Mouse (Mus musculus) heart, embryonic 16.5 days (tissue): ENCODE results near the gene Snap47. TPM values are rescaled to one million over a fixed set of nuclear protein-coding genes. Genes with fewer than 3 reads are reported as not detected.

Experiments
- ATAC-seq: fragments of 200-750 bp; cut with Nextera tagmentation; replicated peaks from 2 replicates; pipeline ENCODE4 v1.8.0; 2017; ENCODE audit warnings: moderate number of reproducible peaks; ENCODE audit not compliant: insufficient read depth, low FRiP score; ENCODE audit errors: extremely low read depth
- H3K27ac ChIP-seq: fragments of 300-500 bp; sonication (generic); 2 replicates; pipeline ENCODE4 v1.5.1; 2014; ENCODE audit warnings: mild to moderate bottlenecking, low read length, control low read depth, moderate library complexity
- H3K27me3 ChIP-seq: fragments of 300-500 bp; sonication (generic); 2 replicates; pipeline ENCODE4 v1.6.1; 2014; ENCODE audit warnings: low read length, mixed read lengths; ENCODE audit not compliant: control insufficient read depth, insufficient read depth
- H3K36me3 ChIP-seq: fragments of 300-500 bp; sonication (generic); 2 replicates; pipeline ENCODE4 v1.6.1; 2014; ENCODE audit not compliant: control insufficient read depth, insufficient read depth
- H3K4me1 ChIP-seq: fragments of 300-500 bp; sonication (generic); 2 replicates; pipeline ENCODE4 v1.6.1; 2014; ENCODE audit warnings: low read length, mixed read lengths; ENCODE audit not compliant: control insufficient read depth, insufficient read depth
- H3K4me2 ChIP-seq: fragments of 300-500 bp; sonication (generic); 2 replicates; pipeline ENCODE4 v1.6.1; 2014; ENCODE audit warnings: low read depth, mild to moderate bottlenecking, control low read depth, low read length
- H3K4me3 ChIP-seq: fragments of 300-500 bp; sonication (generic); 2 replicates; pipeline ENCODE4 v1.5.1; 2014; ENCODE audit warnings: mild to moderate bottlenecking, control low read depth, low read length
- H3K9ac ChIP-seq: fragments of 300-500 bp; sonication (generic); 2 replicates; pipeline ENCODE4 v1.6.1; 2014; ENCODE audit warnings: low read length, control low read depth
- H3K9me3 ChIP-seq: fragments of 300-500 bp; sonication (generic); replicated peaks from 2 replicates; pipeline ENCODE4 v1.6.1; 2016; ENCODE audit warnings: low read length; ENCODE audit not compliant: control insufficient read depth
- WGBS: fragments of 180-500 bp; shearing (Covaris S2); extraction: QIAGEN DNeasy Blood & Tissue Kit; methylation state at CpG from one replicate; pipeline ENCODE4 v1.1.7; 2014; 5-methylcytosine and 5-hydroxymethylcytosine counted together
- polyA plus RNA-seq: library from polyadenylated mRNA; unstranded; fragments of >200 nt; fragmentation: Nextera tagmentation; extraction: Ambion mirVana; gene quantifications from 2 replicates; pipeline ENCODE4 v1.2.1, GENCODE M21; 2015

Gene Snap47
- polyA plus RNA-seq, 1 experiment from 2014 or later = 83.4 TPM

DNA sequence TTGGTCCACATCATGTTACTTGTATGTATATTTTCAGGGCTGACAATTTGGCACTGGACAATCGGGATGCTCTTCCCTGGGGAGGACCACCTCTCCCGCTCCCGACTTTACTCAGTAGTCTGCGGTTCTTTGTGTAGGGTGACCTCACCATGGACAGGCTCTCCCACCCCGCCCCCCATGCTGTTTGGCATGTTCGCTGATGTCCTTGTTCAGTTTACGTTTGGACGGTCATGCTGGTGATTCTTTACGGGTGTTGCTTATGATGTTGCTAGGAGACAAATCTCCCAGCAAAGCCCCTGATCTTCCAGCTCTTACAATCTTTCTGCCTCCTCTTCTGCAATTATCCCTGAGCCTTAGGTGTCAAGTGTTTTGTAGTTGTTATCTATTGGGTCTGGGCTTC, 60.5 kb downstream of the Snap47 start:
- Histone ChIP-seq H3K27me3 (no peaks in the 10 kb centered on the region), H3K4me3 (no peak overlapping the region), H3K36me3 (no peaks in the 10 kb centered on the region), H3K9me3 (0 out of 2 replicates have a peak, but pooled peaks cover 2% of the 10 kb centered on the region), H3K27ac (no peak overlapping the region), H3K4me2 (no peak overlapping the region), H3K4me1 (peaks cover 2% of the 10 kb centered on the region), H3K9ac (no peak overlapping the region)
- no peak for ATAC-seq
- 53% methylated on average over 9 of the region's 9 CpGs for WGBS

GRCm38 (mm10) chr11:59389617-59390016, 61.4 kb downstream of the Snap47 start:
- 65% methylated on average over 4 of the region's 4 CpGs for WGBS
- H3K4me3 ChIP-seq = no peak overlapping the region
- H3K4me1 ChIP-seq = peaks cover 10% of the 10 kb centered on the region
- H3K9me3 ChIP-seq = no peaks in the 10 kb centered on the region
- H3K9ac ChIP-seq = no peak overlapping the region
- no peak for ATAC-seq
- no peak overlapping the region for H3K4me2 ChIP-seq
- H3K36me3 ChIP-seq = no peaks in the 10 kb centered on the region
- H3K27me3 ChIP-seq = no peaks in the 10 kb centered on the region
- no peak overlapping the region for H3K27ac ChIP-seq

DNA sequence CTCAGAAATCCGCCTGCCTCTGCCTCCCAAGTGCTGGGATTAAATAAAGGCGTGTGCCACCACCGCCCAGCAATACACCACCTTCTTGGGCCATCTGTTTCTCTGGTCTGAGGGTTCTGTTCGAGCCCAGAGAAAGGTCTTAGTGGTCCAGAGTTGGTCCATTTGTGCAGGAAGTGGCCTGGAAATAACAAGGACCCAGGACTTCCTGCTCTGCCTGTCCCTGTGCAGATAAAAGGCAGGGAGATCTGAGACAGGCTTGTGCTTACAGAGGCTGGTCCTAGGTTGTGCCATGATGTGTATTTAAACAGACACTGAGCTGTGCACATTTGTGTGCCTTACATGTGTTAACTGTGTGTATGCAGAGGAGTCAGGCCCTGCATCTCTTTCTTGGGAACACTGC, 62.2 kb downstream of the Snap47 start:
- ATAC-seq = no peak
- Histone ChIP-seq H3K4me2 (no peak overlapping the region), H3K9me3 (no peaks in the 10 kb centered on the region), H3K9ac (no peak overlapping the region), H3K4me3 (no peak overlapping the region), H3K27ac (no peak overlapping the region), H3K36me3 (no peaks in the 10 kb centered on the region), H3K4me1 (peaks cover 18% of the 10 kb centered on the region), H3K27me3 (no peaks in the 10 kb centered on the region)
- 84% methylated on average over 4 of the region's 4 CpGs for WGBS

DNA sequence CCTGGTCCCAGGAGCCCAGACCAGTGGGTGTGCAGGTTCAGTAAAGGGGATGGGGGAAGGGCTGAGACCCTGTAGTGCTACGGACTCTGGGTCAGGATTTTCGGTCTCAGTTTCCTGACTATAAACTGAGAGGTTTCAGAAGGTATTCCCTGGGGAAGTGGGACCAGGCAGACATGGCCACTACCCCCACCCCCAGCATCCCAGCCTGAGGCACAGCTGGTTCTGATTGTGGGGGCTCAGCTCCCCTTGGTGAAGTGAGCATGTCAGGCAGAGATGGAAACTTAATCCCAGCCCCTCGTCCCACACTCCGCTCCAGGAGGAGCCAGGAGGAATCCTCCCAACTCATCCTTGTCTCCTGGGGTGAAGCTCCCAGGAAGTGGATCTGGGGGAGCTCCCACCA, 63.5 kb downstream of the Snap47 start:
- Histone ChIP-seq H3K36me3 (no peaks in the 10 kb centered on the region), H3K4me1 (peaks cover 18% of the 10 kb centered on the region), H3K27ac (no peak overlapping the region), H3K4me2 (no peak overlapping the region), H3K27me3 (no peaks in the 10 kb centered on the region), H3K9me3 (no peaks in the 10 kb centered on the region), H3K9ac (no peak overlapping the region), H3K4me3 (no peak overlapping the region)
- no peak for ATAC-seq
- WGBS = 58% methylated on average over 4 of the region's 4 CpGs

DNA sequence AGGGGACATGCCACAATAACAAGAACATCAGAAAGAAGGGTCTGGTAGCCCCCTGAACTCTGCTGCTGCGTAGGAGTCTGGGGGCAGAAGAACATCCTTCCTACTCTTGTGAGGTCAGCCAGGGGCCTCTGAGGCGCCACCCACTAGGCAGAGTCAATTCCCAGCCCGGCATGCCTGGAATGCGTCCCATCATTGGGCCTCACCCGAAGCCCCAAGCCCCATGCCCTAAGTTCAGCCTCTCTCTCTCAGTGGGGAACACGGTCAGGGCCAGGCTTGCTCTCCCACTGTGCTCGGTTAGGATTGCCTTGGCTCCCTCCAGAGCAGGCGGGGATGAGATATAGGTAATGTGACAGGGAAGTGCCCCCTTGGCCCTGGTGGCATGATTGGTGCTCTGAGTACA, 65.9 kb downstream of the Snap47 start:
- peak overlapping the region; percentile 35; the same call in 1 of the 2 replicates for H3K4me2 ChIP-seq

GRCm38 (mm10) chr11:59384441-59384959, 66.5 kb downstream of the Snap47 start:
- no peak overlapping the region; the same call in 1 of the 2 replicates for H3K27ac ChIP-seq

More for the DNA sequence above, 65.9 kb downstream of the Snap47 start:
- Histone ChIP-seq H3K4me3 (no peak overlapping the region), H3K36me3 (no peaks in the 10 kb centered on the region), H3K27ac (no peak overlapping the region), H3K9ac (0 out of 2 replicates have a peak overlapping the region, but pooled peaks have one; percentile 38), H3K9me3 (no peaks in the 10 kb centered on the region), H3K27me3 (no peaks in the 10 kb centered on the region), H3K4me1 (peaks cover 18% of the 10 kb centered on the region)
- ATAC-seq = peak; percentile 77
- 10% methylated on average over 8 of the region's 8 CpGs for WGBS

GRCm38 (mm10) chr11:59379547-59379946, 71.4 kb downstream of the Snap47 start:
- Histone ChIP-seq H3K4me1 (peaks cover 9% of the 10 kb centered on the region), H3K9ac (no peak overlapping the region), H3K27me3 (no peaks in the 10 kb centered on the region), H3K9me3 (no peaks in the 10 kb centered on the region), H3K4me2 (no peak overlapping the region), H3K36me3 (no peaks in the 10 kb centered on the region), H3K4me3 (no peak overlapping the region), H3K27ac (no peak overlapping the region)
- ATAC-seq = no peak

More at GRCm38 (mm10) chr11:59384441-59384959, 66.5 kb downstream of the Snap47 start:
- 26% methylated on average over 7 of the region's 7 CpGs for WGBS
- H3K27me3 ChIP-seq = no peaks in the 10 kb centered on the region
- H3K4me1 ChIP-seq = peaks cover 18% of the 10 kb centered on the region
- no peak overlapping the region for H3K9ac ChIP-seq
- no peak overlapping the region for H3K4me2 ChIP-seq
- no peaks in the 10 kb centered on the region for H3K9me3 ChIP-seq
- H3K4me3 ChIP-seq = no peak overlapping the region
- H3K36me3 ChIP-seq = no peaks in the 10 kb centered on the region
- ATAC-seq = peak; percentile 58

DNA sequence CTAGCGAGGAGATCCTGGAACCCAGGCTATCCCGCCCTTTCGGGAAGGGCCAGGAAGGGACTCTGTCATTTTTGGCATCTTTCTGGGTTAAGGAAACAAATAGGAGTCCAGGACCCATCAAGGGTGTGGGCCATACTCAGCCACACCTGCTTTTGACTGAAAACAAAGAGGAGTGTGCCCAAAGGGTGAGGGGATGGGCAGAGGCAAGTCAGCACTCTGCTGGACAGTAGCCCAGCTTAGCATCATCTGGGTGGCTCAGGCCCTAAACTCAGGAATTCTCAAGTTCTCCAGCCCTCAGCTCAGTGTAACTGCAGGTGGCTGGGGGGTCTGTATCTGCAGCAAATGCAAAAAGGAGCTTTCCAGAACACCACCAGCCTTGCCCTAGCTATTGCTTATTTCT, 73.0 kb downstream of the Snap47 start:
- Histone ChIP-seq H3K9ac (no peak overlapping the region), H3K4me2 (no peak overlapping the region), H3K27ac (no peak overlapping the region), H3K4me3 (no peak overlapping the region), H3K27me3 (no peaks in the 10 kb centered on the region), H3K36me3 (no peaks in the 10 kb centered on the region), H3K4me1 (peaks cover 2% of the 10 kb centered on the region; the same call in 1 of the 2 replicates), H3K9me3 (no peaks in the 10 kb centered on the region)
- 79% methylated on average over 3 of the region's 3 CpGs for WGBS
- no peak for ATAC-seq

GRCm38 (mm10) chr11:59375475-59375874, 75.5 kb downstream of the Snap47 start, which contains the start of gene Prss38:
Prss38 (minus strand) TSS chr11:59375657.
- Histone ChIP-seq H3K36me3 (no peaks in the 10 kb centered on the region), H3K9me3 (no peaks in the 10 kb centered on the region), H3K4me1 (peaks cover 2% of the 10 kb centered on the region; the same call in 1 of the 2 replicates), H3K27ac (no peak within 1 kb of the TSS), H3K4me3 (no peak within 1 kb of the TSS), H3K27me3 (no peaks in the 10 kb centered on the region), H3K9ac (no peak within 1 kb of the TSS), H3K4me2 (no peak within 1 kb of the TSS)
- WGBS = 73% methylated on average over 16 of the region's 16 CpGs
- ATAC-seq = no peak
